Mouse (Mus musculus) heart, embryonic 12.5 days (tissue): ENCODE data around the gene Mrpl33. TPM values are rescaled to one million over a fixed set of nuclear protein-coding genes. Genes with fewer than 3 reads are reported as not detected.
A peak's percentile ranks its signal among the peaks of the same experiment; 100 is the strongest.

Experiments
- ATAC-seq: fragments of 200-750 bp; cut with Nextera tagmentation; 2 replicates; pipeline ENCODE4 v1.8.0; 2017; ENCODE audit warnings: moderate TSS enrichment, moderate library complexity; ENCODE audit not compliant: insufficient number of reproducible peaks, low FRiP score
- H3K27ac ChIP-seq: fragments of 300-500 bp; sonication (generic); 2 replicates; pipeline ENCODE4 v1.5.1; 2016; ENCODE audit warnings: mild to moderate bottlenecking, moderate library complexity; ENCODE audit not compliant: poor library complexity, severe bottlenecking
- H3K27me3 ChIP-seq: fragments of 300-500 bp; sonication (generic); replicated peaks from 2 replicates; pipeline ENCODE4 v1.6.1; 2016; ENCODE audit warnings: mild to moderate bottlenecking, moderate library complexity
- H3K36me3 ChIP-seq: fragments of 300-500 bp; sonication (generic); 2 replicates; pipeline ENCODE4 v1.6.1; 2016; ENCODE audit warnings: mild to moderate bottlenecking, moderate library complexity
- H3K4me1 ChIP-seq: fragments of 300-500 bp; sonication (generic); replicated peaks from 2 replicates; pipeline ENCODE4 v1.6.1; 2016; ENCODE audit warnings: mild to moderate bottlenecking
- H3K4me2 ChIP-seq: fragments of 300-500 bp; sonication (generic); 2 replicates; pipeline ENCODE4 v1.6.1; 2016; ENCODE audit warnings: mild to moderate bottlenecking, moderate library complexity
- H3K4me3 ChIP-seq: fragments of 300-500 bp; sonication (generic); 2 replicates; pipeline ENCODE4 v1.5.1; 2016; ENCODE audit warnings: mild to moderate bottlenecking
- H3K9ac ChIP-seq: fragments of 300-500 bp; sonication (generic); 2 replicates; pipeline ENCODE4 v1.6.1; 2016; ENCODE audit warnings: mild to moderate bottlenecking, moderate library complexity
- H3K9me3 ChIP-seq: fragments of 300-500 bp; sonication (generic); replicated peaks from 2 replicates; pipeline ENCODE4 v1.6.1; 2016; ENCODE audit warnings: mild to moderate bottlenecking, moderate library complexity
- WGBS: fragments of 180-500 bp; shearing (Covaris S2); methylation state at CpG from one replicate; pipeline ENCODE4 v1.1.7; 2016; 5-methylcytosine and 5-hydroxymethylcytosine counted together
- polyA plus RNA-seq: library from polyadenylated mRNA; unstranded; fragments of >200 nt; fragmentation: Nextera tagmentation; extraction: Ambion mirVana; gene quantifications from 2 replicates; pipeline ENCODE4 v1.2.1, GENCODE M21; 2016

Mrpl33 gene
- polyA plus RNA-seq, 1 experiment from 2014 or later = 372 TPM

DNA sequence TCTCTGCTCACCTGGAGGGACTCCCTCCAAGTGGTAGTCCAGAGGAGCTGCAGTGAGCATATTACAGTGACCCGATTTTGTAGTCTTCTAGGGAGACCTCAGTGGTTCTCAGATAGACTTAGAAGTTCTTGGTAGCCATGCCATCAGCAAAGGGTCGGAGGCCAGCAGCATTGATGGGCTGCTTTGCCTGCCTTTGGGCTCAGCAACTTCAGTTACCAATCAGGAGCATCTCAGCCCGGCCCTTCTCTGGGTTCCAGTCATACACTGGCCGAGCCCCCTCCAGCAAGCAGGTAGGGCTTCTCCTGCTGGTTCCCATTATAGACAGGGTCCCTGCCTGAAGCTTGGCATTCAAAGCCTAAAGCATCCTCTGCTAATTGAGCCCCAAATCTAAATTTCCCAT lies 867 bp upstream of the Mrpl33 start:
- 58% methylated on average over 4 of the region's 4 CpGs for WGBS
- no peaks in the 10 kb centered on the region for H3K36me3 ChIP-seq
- no peak overlapping the region for H3K9ac ChIP-seq
- H3K4me1 ChIP-seq = peaks cover 13% of the 10 kb centered on the region
- ATAC-seq = no peak
- H3K4me2 ChIP-seq = no peak overlapping the region
- no peaks in the 10 kb centered on the region for H3K27me3 ChIP-seq
- H3K9me3 ChIP-seq = peaks cover 6% of the 10 kb centered on the region
- H3K4me3 ChIP-seq = no peak overlapping the region
- H3K27ac ChIP-seq = no peak overlapping the region

DNA sequence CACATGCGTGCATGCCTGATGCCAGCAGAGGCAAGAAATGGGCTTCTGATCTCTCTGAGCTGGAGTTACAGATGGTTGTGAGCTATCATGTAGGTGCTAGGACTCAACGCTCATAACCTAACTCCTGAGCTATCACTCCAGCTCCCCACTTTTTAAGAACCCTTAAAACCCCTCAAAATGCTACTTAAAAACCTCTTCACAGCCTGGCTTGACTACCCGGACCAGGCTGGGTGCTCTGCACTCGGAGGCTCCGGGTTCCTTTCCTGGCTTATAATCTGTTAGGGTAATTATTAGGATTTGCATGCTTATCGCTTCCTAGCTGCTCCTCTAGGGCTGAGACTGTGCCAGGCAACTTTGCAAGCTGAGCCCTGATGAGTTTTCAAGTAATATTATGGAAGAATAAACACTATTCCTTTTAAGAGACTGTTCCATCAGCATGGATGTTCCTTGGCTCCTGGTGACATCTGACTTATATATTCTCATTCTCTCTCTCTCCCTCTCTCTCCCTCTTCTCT lies 752 bp downstream of the Mrpl33 start:
- Histone ChIP-seq H3K9ac (0 out of 2 replicates have a peak overlapping the region, but pooled peaks have one; percentile 74), H3K27ac (no peak overlapping the region), H3K4me2 (peak overlapping the region; percentile 92), H3K4me1 (peaks cover 19% of the 10 kb centered on the region), H3K4me3 (peak overlapping the region; percentile 54; the same call in 1 of the 2 replicates), H3K9me3 (peaks cover 6% of the 10 kb centered on the region), H3K36me3 (no peaks in the 10 kb centered on the region), H3K27me3 (no peaks in the 10 kb centered on the region)
- no peak for ATAC-seq
- 61% methylated on average over 6 of the region's 6 CpGs for WGBS

- 71% methylated on average over 7 of the region's 7 CpGs for WGBS
Observed at GRCm38 (mm10) chr5:31598121-31598520, 1.4 kb downstream of the Mrpl33 start.

GRCm38 (mm10) chr5:31598579-31598978 lies 1.8 kb downstream of the Mrpl33 start:
- no peak for ATAC-seq
- Histone ChIP-seq H3K4me2 (no peak overlapping the region), H3K9ac (no peak overlapping the region), H3K36me3 (no peaks in the 10 kb centered on the region), H3K27ac (no peak overlapping the region), H3K27me3 (no peaks in the 10 kb centered on the region), H3K4me1 (peaks cover 20% of the 10 kb centered on the region), H3K4me3 (no peak overlapping the region), H3K9me3 (peaks cover 6% of the 10 kb centered on the region)
- 62% methylated on average over 4 of the region's 4 CpGs for WGBS

More at GRCm38 (mm10) chr5:31598121-31598520, 1.4 kb downstream of the Mrpl33 start:
- no peak overlapping the region for H3K4me3 ChIP-seq
- H3K27me3 ChIP-seq = no peaks in the 10 kb centered on the region
- no peak for ATAC-seq
- no peaks in the 10 kb centered on the region for H3K36me3 ChIP-seq
- H3K4me1 ChIP-seq = peaks cover 20% of the 10 kb centered on the region
- H3K9ac ChIP-seq = no peak overlapping the region
- H3K27ac ChIP-seq = no peak overlapping the region
- peaks cover 6% of the 10 kb centered on the region for H3K9me3 ChIP-seq
- H3K4me2 ChIP-seq = no peak overlapping the region

DNA sequence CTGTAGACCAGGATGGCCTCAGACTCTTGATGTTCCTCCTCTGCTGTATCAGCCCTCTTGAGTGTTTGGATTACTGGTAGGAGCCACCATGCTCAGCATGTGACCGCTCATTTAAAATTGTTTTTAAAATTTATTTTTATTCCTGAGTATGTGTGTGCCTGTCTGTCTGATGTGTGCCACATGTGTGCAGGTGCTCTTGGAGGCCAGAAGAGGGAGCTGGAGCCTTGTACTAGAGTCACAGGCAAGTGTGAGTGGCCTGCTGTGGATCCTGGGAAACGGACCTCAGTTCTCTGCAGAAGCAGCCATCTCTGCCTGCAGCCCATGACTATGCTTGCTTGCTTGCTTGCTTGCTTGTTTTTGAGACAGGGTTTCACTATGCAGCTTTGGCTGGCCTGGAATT lies 2.4 kb downstream of the Mrpl33 start:
- Histone ChIP-seq H3K27me3 (no peaks in the 10 kb centered on the region), H3K4me3 (no peak overlapping the region), H3K9me3 (peaks cover 6% of the 10 kb centered on the region), H3K9ac (no peak overlapping the region), H3K36me3 (no peaks in the 10 kb centered on the region), H3K4me1 (peaks cover 20% of the 10 kb centered on the region), H3K4me2 (no peak overlapping the region), H3K27ac (no peak overlapping the region)
- no peak for ATAC-seq
- WGBS = 86% methylated on average over 2 of the region's 2 CpGs

- ATAC-seq = no peak
- H3K4me2 ChIP-seq = no peak overlapping the region
- 50% methylated on average over 7 of the region's 7 CpGs for WGBS
Observed at GRCm38 (mm10) chr5:31601162-31601722, 4.5 kb downstream of the Mrpl33 start.

GRCm38 (mm10) chr5:31602377-31602776 lies 5.6 kb downstream of the Mrpl33 start:
- WGBS = 85% methylated on average over 1 of the region's 1 CpGs
- H3K27ac ChIP-seq = no peak overlapping the region
- 0 out of 2 replicates have a peak, but pooled peaks have one; percentile 42 for ATAC-seq

More at GRCm38 (mm10) chr5:31601162-31601722, 4.5 kb downstream of the Mrpl33 start:
- Histone ChIP-seq H3K4me3 (no peak overlapping the region), H3K9me3 (peaks cover 6% of the 10 kb centered on the region), H3K9ac (no peak overlapping the region), H3K36me3 (no peaks in the 10 kb centered on the region), H3K27ac (no peak overlapping the region), H3K4me1 (peaks cover 19% of the 10 kb centered on the region), H3K27me3 (no peaks in the 10 kb centered on the region)

DNA sequence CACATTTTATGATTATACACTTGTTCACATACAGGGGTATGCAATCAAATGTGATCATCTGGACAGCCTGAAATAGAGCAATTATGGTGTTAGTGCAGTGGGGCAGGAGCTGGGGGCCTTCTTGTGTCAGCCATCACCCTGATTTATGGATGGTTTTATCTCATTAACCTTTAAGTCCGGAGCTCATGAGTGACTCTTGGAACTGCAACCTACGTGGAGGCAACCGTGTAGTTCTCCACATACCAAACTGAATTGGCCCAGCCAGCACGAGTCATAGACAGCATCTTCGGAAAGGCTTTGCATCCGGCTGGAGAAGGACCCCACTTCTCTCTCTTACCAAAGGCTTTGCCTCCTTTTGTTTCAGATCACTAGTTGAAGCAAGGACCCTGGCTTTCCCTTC lies 7.0 kb downstream of the Mrpl33 start:
- Histone ChIP-seq H3K27ac (no peak overlapping the region), H3K36me3 (no peaks in the 10 kb centered on the region), H3K9ac (no peak overlapping the region), H3K27me3 (no peaks in the 10 kb centered on the region), H3K4me1 (peaks cover 8% of the 10 kb centered on the region; the same call in 1 of the 2 replicates), H3K9me3 (peaks cover 6% of the 10 kb centered on the region), H3K4me2 (no peak overlapping the region), H3K4me3 (no peak overlapping the region)
- 79% methylated on average over 6 of the region's 6 CpGs for WGBS
- ATAC-seq = no peak

More at GRCm38 (mm10) chr5:31602377-31602776, 5.6 kb downstream of the Mrpl33 start:
- H3K4me1 ChIP-seq = peaks cover 9% of the 10 kb centered on the region
- H3K4me3 ChIP-seq = no peak overlapping the region
- peaks cover 6% of the 10 kb centered on the region for H3K9me3 ChIP-seq
- no peaks in the 10 kb centered on the region for H3K27me3 ChIP-seq
- H3K9ac ChIP-seq = no peak overlapping the region
- no peaks in the 10 kb centered on the region for H3K36me3 ChIP-seq
- no peak overlapping the region for H3K4me2 ChIP-seq

GRCm38 (mm10) chr5:31606151-31606550 lies 9.4 kb downstream of the Mrpl33 start:
- H3K4me3 ChIP-seq = no peak overlapping the region
- H3K36me3 ChIP-seq = no peaks in the 10 kb centered on the region
- no peak overlapping the region for H3K27ac ChIP-seq
- no peaks in the 10 kb centered on the region for H3K9me3 ChIP-seq
- no peak for ATAC-seq
- no peak overlapping the region for H3K4me2 ChIP-seq
- 50% methylated on average over 3 of the region's 3 CpGs for WGBS
- H3K4me1 ChIP-seq = peaks cover 15% of the 10 kb centered on the region; the same call in 1 of the 2 replicates
- no peak overlapping the region for H3K9ac ChIP-seq
- no peaks in the 10 kb centered on the region for H3K27me3 ChIP-seq

- WGBS = 49% methylated on average over 13 of the region's 13 CpGs
- Histone ChIP-seq H3K4me1 (peaks cover 19% of the 10 kb centered on the region), H3K4me2 (no peak overlapping the region), H3K4me3 (no peak overlapping the region), H3K9ac (no peak overlapping the region), H3K27ac (no peak overlapping the region), H3K36me3 (no peaks in the 10 kb centered on the region; the same call in 1 of the 2 replicates), H3K9me3 (no peaks in the 10 kb centered on the region), H3K27me3 (no peaks in the 10 kb centered on the region)
- ATAC-seq = no peak
Observed at GRCm38 (mm10) chr5:31610376-31611086, 13.8 kb downstream of the Mrpl33 start.

GRCm38 (mm10) chr5:31611186-31611585 lies 14.5 kb downstream of the Mrpl33 start:
- Histone ChIP-seq H3K4me3 (no peak overlapping the region), H3K4me1 (peaks cover 22% of the 10 kb centered on the region), H3K27ac (no peak overlapping the region), H3K9ac (no peak overlapping the region), H3K9me3 (no peaks in the 10 kb centered on the region), H3K27me3 (no peaks in the 10 kb centered on the region), H3K36me3 (peaks cover 5% of the 10 kb centered on the region), H3K4me2 (no peak overlapping the region)
- WGBS = 84% methylated on average over 1 of the region's 1 CpGs
- ATAC-seq = no peak
